In the genomic region with DNA sequence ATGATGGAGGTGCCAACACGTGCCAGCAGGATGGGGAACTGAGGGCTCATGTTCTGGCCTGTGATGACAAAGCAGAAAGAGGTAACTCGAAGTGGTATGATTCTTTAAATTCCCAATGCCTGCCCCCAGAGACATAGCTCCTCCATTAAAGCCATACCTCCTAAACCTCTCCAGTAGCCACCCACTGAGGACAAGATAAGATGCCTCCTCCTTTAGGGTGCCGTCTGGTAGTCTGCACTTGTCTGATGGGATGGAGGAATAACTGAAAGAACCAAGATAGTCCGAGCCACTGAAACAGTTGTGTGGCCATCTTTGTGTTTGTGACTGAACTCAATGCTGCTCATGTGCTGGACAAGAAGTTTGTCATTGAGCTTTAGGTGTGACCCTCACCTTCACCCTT, we compare ENCODE assay signal across 23 mouse cellular contexts. TPM values are rescaled to one million over a fixed set of nuclear protein-coding genes. Genes with fewer than 3 reads are reported as not detected.
DNase-seq lines count a peak whose midpoint lies in the region; ATAC-seq lines count a peak whose summit lies in the region.
"Had no signal": no experiment of that assay in that cellular context is flagged by ENCODE, and none has a peak within 500 bp of the region (broad histone marks: within the 10 kb centered on the region; RNA-seq: fewer than 3 reads in every experiment).

No protein-coding gene starts in this region.

- H3K4me3 ChIP-seq in liver, embryonic 13.5 days (replicated peaks), result no peak overlapping the region
- no peak overlapping the region for H3K4me3 ChIP-seq in liver, embryonic 16.5 days (ENCODE audit: low read depth, low read length)
- no peak overlapping the region for H3K4me3 ChIP-seq in forebrain, embryonic 16.5 days (replicated peaks; ENCODE audit: low read length)
- H3K4me3 ChIP-seq: forebrain, embryonic 13.5 days; gastrocnemius, adult 2 months; hindbrain, embryonic 10.5 days; hindbrain, embryonic 13.5 days had no signal

- peak; percentile 51; the same call in 1 of the 2 replicates for ATAC-seq in erythroid progenitor cell, adult 5-6 weeks (replicated peaks; ENCODE audit: low FRiP score, poor library complexity, severe bottlenecking)
- ATAC-seq in liver, embryonic 13.5 days (ENCODE audit: low read depth), result peak; percentile 82
- ATAC-seq in liver, embryonic 16.5 days (ENCODE audit: low read depth), result peak; percentile 53; the same call in 1 of the 2 replicates
- peak; percentile 49 for ATAC-seq in megakaryocyte-erythroid progenitor cell, adult 5-6 weeks (replicated peaks; ENCODE audit: low FRiP score, low TSS enrichment, poor library complexity, severe bottlenecking)
- no peak for ATAC-seq in forebrain, embryonic 16.5 days
- ATAC-seq: CD4-positive, CD25-positive, alpha-beta regulatory T cell, adult 4 months; forebrain, embryonic 13.5 days; forebrain, postnatal 0 days; hindbrain, embryonic 16.5 days had no signal

- no peak for DNase-seq in liver, embryonic 13.5 days
- DNase-seq in adrenal gland, adult 2 months, result no peak
- DNase-seq in retina, postnatal 1 day, result no peak
- DNase-seq: adrenal gland, adult 8-10 months; adrenal gland, postnatal 36 days; cerebellum, adult 18-20 months; cerebellum, adult 9-10 months; cerebellum, postnatal 14 days; forebrain, postnatal 0 days; gastrocnemius, adult 2 months; gastrocnemius, postnatal 14 days; heart, adult 11 months; heart, postnatal 36 days had no signal

- WGBS in liver, embryonic 13.5 days (ENCODE audit: insufficient replicate concordance), result 27% methylated on average over 4 of the region's 4 CpGs
- WGBS in liver, embryonic 16.5 days (ENCODE audit: insufficient replicate concordance), result 39% methylated on average over 4 of the region's 4 CpGs
- WGBS in forebrain, embryonic 16.5 days, result 92% methylated on average over 4 of the region's 4 CpGs

- no peaks in the 10 kb centered on the region for H3K36me3 ChIP-seq in liver, embryonic 13.5 days
- H3K36me3 ChIP-seq in liver, embryonic 16.5 days (ENCODE audit: control insufficient read depth, insufficient read depth), result no peaks in the 10 kb centered on the region
- H3K36me3 ChIP-seq in forebrain, embryonic 16.5 days (ENCODE audit: control insufficient read depth, insufficient read depth), result no peaks in the 10 kb centered on the region
- H3K36me3 ChIP-seq: hindbrain, embryonic 10.5 days; hindbrain, embryonic 13.5 days had no signal

- H3K9ac ChIP-seq in liver, embryonic 13.5 days, result no peak overlapping the region
- no peak overlapping the region for H3K9ac ChIP-seq in liver, embryonic 16.5 days (ENCODE audit: low read depth, low read length)
- H3K9ac ChIP-seq in forebrain, embryonic 16.5 days (replicated peaks; ENCODE audit: low read depth, low read length), result no peak overlapping the region
- H3K9ac ChIP-seq: forebrain, embryonic 13.5 days; forebrain, postnatal 0 days; hindbrain, embryonic 13.5 days had no signal

- H3K27ac ChIP-seq in liver, embryonic 13.5 days, result no peak overlapping the region; the same call in 1 of the 2 replicates
- no peak overlapping the region for H3K27ac ChIP-seq in liver, embryonic 16.5 days (ENCODE audit: low read length)
- H3K27ac ChIP-seq in forebrain, embryonic 16.5 days (ENCODE audit: low read length), result no peak overlapping the region
- H3K27ac ChIP-seq: forebrain, embryonic 13.5 days; gastrocnemius, adult 2 months; hindbrain, embryonic 10.5 days; hindbrain, embryonic 13.5 days had no signal

- no peaks in the 10 kb centered on the region for H3K9me3 ChIP-seq in liver, embryonic 13.5 days (replicated peaks)
- H3K9me3 ChIP-seq in liver, embryonic 16.5 days (replicated peaks; ENCODE audit: control insufficient read depth, low read length), result no peaks in the 10 kb centered on the region
- no peaks in the 10 kb centered on the region for H3K9me3 ChIP-seq in forebrain, embryonic 16.5 days (ENCODE audit: control insufficient read depth, low read length)
- H3K9me3 ChIP-seq: forebrain, embryonic 13.5 days; hindbrain, embryonic 10.5 days; hindbrain, embryonic 13.5 days had no signal

- no peak overlapping the region for H3K4me2 ChIP-seq in liver, embryonic 13.5 days
- no peak overlapping the region; the same call in 1 of the 2 replicates for H3K4me2 ChIP-seq in liver, embryonic 16.5 days (ENCODE audit: low read depth, low read length)
- H3K4me2 ChIP-seq in forebrain, embryonic 16.5 days (ENCODE audit: low read length), result no peak overlapping the region
- H3K4me2 ChIP-seq: forebrain, embryonic 13.5 days; heart, embryonic 11.5 days; hindbrain, embryonic 13.5 days had no signal

- H3K4me1 ChIP-seq in liver, embryonic 13.5 days (replicated peaks), result peaks cover 43% of the 10 kb centered on the region
- H3K4me1 ChIP-seq in liver, embryonic 16.5 days (ENCODE audit: control insufficient read depth, low read depth, low read length), result peaks cover 13% of the 10 kb centered on the region
- H3K4me1 ChIP-seq in forebrain, embryonic 16.5 days (replicated peaks; ENCODE audit: control insufficient read depth, insufficient read depth, low read length), result 0 out of 2 replicates have a peak, but pooled peaks cover 6% of the 10 kb centered on the region
- H3K4me1 ChIP-seq: hindbrain, embryonic 13.5 days had no signal

- no peaks in the 10 kb centered on the region for H3K27me3 ChIP-seq in liver, embryonic 13.5 days
- no peaks in the 10 kb centered on the region for H3K27me3 ChIP-seq in liver, embryonic 16.5 days (ENCODE audit: control insufficient read depth, insufficient read depth, low read depth, low read length)
- no peaks in the 10 kb centered on the region for H3K27me3 ChIP-seq in forebrain, embryonic 16.5 days (replicated peaks; ENCODE audit: control insufficient read depth, insufficient read depth, low read length)
- H3K27me3 ChIP-seq: forebrain, embryonic 13.5 days; hindbrain, embryonic 13.5 days had no signal

RNA-seq across cellular contexts. Expression of gene Ep300, which starts 47.0 kb away (rescaled TPM):
- total RNA-seq in erythroid progenitor cell, adult 5-6 weeks (2015; ENCODE audit: low replicate concordance), result 135 and 137 TPM in 2 replicates
- total RNA-seq in erythroid progenitor cell, adult 5-6 weeks (2017; ENCODE audit: low replicate concordance), result 81.7 and 111 TPM in 2 replicates
- 4.4 and 5.9 TPM in 2 replicates for polyA plus RNA-seq in liver, embryonic 13.5 days (2015; fragmentation: Nextera tagmentation; extraction: Ambion mirVana)
- 5.8 and 7.3 TPM in 2 replicates for polyA plus RNA-seq in liver, embryonic 16.5 days (2015; fragmentation: Nextera tagmentation; extraction: Ambion mirVana)
- 75.2 and 116 TPM in 2 replicates for total RNA-seq in megakaryocyte-erythroid progenitor cell, adult 5-6 weeks (2014; fragmentation: Nextera tagmentation)
- total RNA-seq in megakaryocyte-erythroid progenitor cell, adult 5-6 weeks (2017), result 32.2 and 34.5 TPM in 2 replicates
- 10 to 100 TPM; 56.0 to 71.2 TPM for total RNA-seq in adrenal gland, adult 2 months (2021)
- polyA plus RNA-seq in adrenal gland, adult 2 months (2012; rRNA removed), result 19.5 and 26.5 TPM in 2 replicates
- polyA plus RNA-seq in forebrain, embryonic 16.5 days (2015; fragmentation: Nextera tagmentation; extraction: Ambion mirVana), result 17.9 and 18.0 TPM in 2 replicates
